Mouse (Mus musculus) small intestine, adult 2 months (tissue): ENCODE results near the gene Actl7a.

ENCODE experiments used
- CTCF ChIP-seq: fragments of 200-500 bp; IDR thresholded peaks from 2 replicates; pipeline ENCODE4 v1.5.1; 2012; ENCODE audit warnings: low read depth, mild to moderate bottlenecking, control low read depth, inconsistent platforms, low read length, moderate library complexity, mixed read lengths; ENCODE audit not compliant: insufficient replicate concordance, insufficient read length; ENCODE audit errors: extremely low read depth
- POLR2A ChIP-seq: fragments of 200-500 bp; IDR thresholded peaks from 2 replicates; pipeline ENCODE4 v1.6.1; 2012; ENCODE audit warnings: low read depth, mild to moderate bottlenecking, control low read depth, inconsistent platforms, low read length, moderate library complexity

- no peak for TF ChIP-seq POLR2A
- no peak for TF ChIP-seq CTCF
Measured at GRCm38 (mm10) chr4:56717932-56718331, 25.3 kb upstream of the Actl7a start.
